ENCODE assay signal across 8 mouse cellular contexts in the genomic region with DNA sequence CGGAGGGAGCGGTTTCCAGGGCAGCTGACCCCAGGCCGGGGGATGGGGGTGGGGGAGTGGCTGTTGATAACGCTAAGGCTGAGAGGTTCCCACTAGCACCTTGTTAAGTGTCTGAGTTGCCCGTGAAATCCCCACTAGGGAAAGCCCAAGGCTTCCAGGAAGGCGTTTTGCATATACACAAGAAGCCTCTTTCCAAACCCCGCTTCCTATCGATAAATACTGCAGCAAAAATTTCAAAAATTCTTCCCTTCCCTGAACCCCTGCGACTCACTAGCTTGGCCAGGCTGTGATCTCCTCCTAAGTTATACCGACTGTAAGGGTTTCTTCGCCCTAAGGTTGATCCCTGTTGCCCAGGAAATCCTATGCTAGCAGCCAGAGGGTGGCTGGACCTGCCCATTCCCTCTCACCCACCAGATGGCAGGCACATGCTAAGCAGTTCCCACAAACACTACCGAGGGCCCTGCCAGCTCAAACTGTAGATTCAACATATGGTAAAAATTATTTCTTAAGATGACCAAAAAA. TPM values are rescaled to one million over a fixed set of nuclear protein-coding genes. Genes with fewer than 3 reads are reported as not detected.
DNase-seq lines count a peak whose midpoint lies in the region; ATAC-seq and TF ChIP-seq lines count a peak whose summit lies in the region.

No protein-coding gene starts in this region.

- peak overlapping the region; percentile 25; the same call in 1 of the 2 replicates for H3K4me3 ChIP-seq in forebrain, embryonic 15.5 days
- peak overlapping the region; percentile 30 for H3K4me3 ChIP-seq in hindbrain, embryonic 13.5 days
- peak overlapping the region; percentile 24 for H3K4me3 ChIP-seq in left cerebral cortex, adult 2 months

- peak; percentile 81 for DNase-seq in MN1 (ENCODE audit: low spot score)
- peak; percentile 36 to 61 for DNase-seq in left cerebral cortex, adult 2 months (ENCODE audit: extremely low spot score in 1 of 2, low spot score in 2 of 2)
- DNase-seq in lung, postnatal 36 days = peak; percentile 79
- peak; percentile 43 for DNase-seq in retina, postnatal 7 days (ENCODE audit: low read depth, low spot score)
- no peak for DNase-seq in gastrocnemius, adult 8-10 months (ENCODE audit: low spot score in 2 of 2)

- H3K27me3 ChIP-seq in forebrain, embryonic 15.5 days = no peaks in the 10 kb centered on the region
- H3K27me3 ChIP-seq in hindbrain, embryonic 13.5 days = no peaks in the 10 kb centered on the region

- peak overlapping the region; percentile 34 for H3K9ac ChIP-seq in forebrain, embryonic 15.5 days (replicated peaks)
- H3K9ac ChIP-seq in hindbrain, embryonic 13.5 days = peak overlapping the region; percentile 53

- H3K27ac ChIP-seq in forebrain, embryonic 15.5 days (replicated peaks) = peak overlapping the region; percentile 89
- H3K27ac ChIP-seq in hindbrain, embryonic 13.5 days = peak overlapping the region; percentile 84
- peak overlapping the region; percentile 92 for H3K27ac ChIP-seq in left cerebral cortex, adult 2 months

- ATAC-seq in cerebellum, adult (ENCODE audit: insufficient number of reproducible peaks, low FRiP score, low TSS enrichment) = peak; percentile 46; the same call in 1 of the 2 replicates
- ATAC-seq in forebrain, embryonic 15.5 days (replicated peaks) = peak; percentile 77
- peak; percentile 86 for ATAC-seq in hindbrain, embryonic 13.5 days (ENCODE audit: low FRiP score)

- TF ChIP-seq CTCF in left cerebral cortex, adult 2 months (IDR thresholded peaks at IDR 0.05) = no peak

- WGBS in forebrain, embryonic 15.5 days = 24% methylated on average over 12 of the region's 12 CpGs
- WGBS in hindbrain, embryonic 13.5 days = 21% methylated on average over 12 of the region's 12 CpGs

- intact Hi-C loops in left cerebral cortex, adult 2 months (cut with DNase I) = loop anchor here (2.0 to 5.0 kb wide), 4 partner anchors 44 to 340 kb away; a partner anchor contains a TSS

- peak overlapping the region; percentile 40 for H3K4me2 ChIP-seq in forebrain, embryonic 15.5 days (replicated peaks)
- H3K4me2 ChIP-seq in hindbrain, embryonic 13.5 days = peak overlapping the region; percentile 52

- H3K4me1 ChIP-seq in forebrain, embryonic 15.5 days = peaks cover 30% of the 10 kb centered on the region
- H3K4me1 ChIP-seq in hindbrain, embryonic 13.5 days (replicated peaks) = peaks cover 18% of the 10 kb centered on the region

- no peaks in the 10 kb centered on the region for H3K9me3 ChIP-seq in forebrain, embryonic 15.5 days
- no peaks in the 10 kb centered on the region for H3K9me3 ChIP-seq in hindbrain, embryonic 13.5 days

- H3K36me3 ChIP-seq in forebrain, embryonic 15.5 days = peaks cover 7% of the 10 kb centered on the region; the same call in 1 of the 2 replicates
- peaks cover 10% of the 10 kb centered on the region for H3K36me3 ChIP-seq in hindbrain, embryonic 13.5 days

RNA-seq across cellular contexts. Expression of a gene that starts 43.6 kb away (rescaled TPM):
- polyA plus RNA-seq in forebrain, embryonic 15.5 days (2015; fragmentation: Nextera tagmentation; extraction: Ambion mirVana) = 3,198 TPM in 2 replicates
- 2,762 and 2,865 TPM in 2 replicates for polyA plus RNA-seq in hindbrain, embryonic 13.5 days (2015; fragmentation: Nextera tagmentation; extraction: Ambion mirVana)
- 1,000 to 10,000 TPM; 2,321 to 2,378 TPM for total RNA-seq in left cerebral cortex, adult 2 months (2021)
- total RNA-seq in gastrocnemius, adult 8-10 months (2022) = 1,000 to 10,000 TPM in 3 of 4 experiments, 100 to 1,000 TPM in 1; 996 to 1,351 (median 1,061) TPM

Comparison
In these comparisons a context has a peak if more than half of its experiments do, and no peak if none do; other contexts are left out.
1. DNase-seq: peak in MN1 (single experiment), left cerebral cortex, adult 2 months (2 of 2), lung, postnatal 36 days (single experiment) and retina, postnatal 7 days (single experiment); none in gastrocnemius, adult 8-10 months (0 of 2).
2. Peak in every context shown above with its lines, with median percentiles within 50 percentile points of each other: ATAC-seq, H3K27ac ChIP-seq and H3K4me3 ChIP-seq.